Mouse (Mus musculus): ENCODE results near the gene Gstp1.
A peak's percentile ranks its signal among the peaks of the same experiment; 100 is the strongest.
"Not testable (repeated sequence)": the region's sequence is repeated elsewhere in the genome, so short reads cannot be mapped to it uniquely, and the experiment has no call there.

Gene Gstp1

DNA sequence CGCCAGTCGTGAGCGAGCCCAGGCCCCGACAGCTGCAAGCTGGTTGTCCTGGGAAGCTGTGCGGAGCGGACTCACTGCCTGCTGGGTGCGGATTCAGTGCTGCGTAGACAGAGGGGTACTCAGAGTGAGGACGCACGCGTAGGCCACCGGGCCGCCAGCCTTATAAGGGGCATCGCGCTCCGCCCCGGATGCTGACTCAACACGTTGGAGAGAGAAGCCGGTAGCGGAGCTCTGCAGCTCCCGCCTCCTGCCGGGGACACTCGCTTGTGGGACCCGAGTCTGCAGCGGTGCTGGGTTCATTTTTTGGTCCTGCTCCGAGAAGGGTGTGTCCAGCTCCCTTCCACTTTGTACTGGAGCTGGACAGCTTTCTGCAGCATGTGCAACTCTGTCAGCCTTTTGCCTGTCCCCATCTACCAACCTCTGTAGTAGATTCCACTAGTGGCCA lies at the start of gene Gstp1:
Gene Gstp1, minus strand, starts transcription at position 198 of the 445 bp plus-strand sequence.
- peak; percentile 64 for DNase-seq (ENCODE audit: low read depth, low spot score)

DNA sequence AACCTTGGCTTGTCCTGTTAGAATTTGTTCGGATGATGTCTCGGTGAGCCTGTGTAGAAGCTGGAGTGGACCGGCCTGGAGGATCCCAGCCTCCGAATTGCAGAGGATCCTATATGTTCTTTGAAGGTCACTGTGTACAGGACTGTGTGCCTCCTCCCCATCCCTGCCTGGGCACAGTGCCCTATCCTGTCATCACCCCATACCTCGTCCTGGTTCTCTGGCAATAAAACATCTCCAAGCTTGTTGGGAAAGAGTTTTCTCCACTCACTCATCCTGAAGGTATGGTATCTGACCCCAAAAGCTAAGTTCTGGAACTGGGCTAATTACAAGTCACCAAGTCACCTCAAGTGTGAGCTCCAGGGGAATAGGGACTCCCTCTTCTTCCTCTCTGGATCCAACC lies 49.3 kb upstream of the Gstp1 start:
- DNase-seq (ENCODE audit: low read depth, low spot score), result no peak

DNA sequence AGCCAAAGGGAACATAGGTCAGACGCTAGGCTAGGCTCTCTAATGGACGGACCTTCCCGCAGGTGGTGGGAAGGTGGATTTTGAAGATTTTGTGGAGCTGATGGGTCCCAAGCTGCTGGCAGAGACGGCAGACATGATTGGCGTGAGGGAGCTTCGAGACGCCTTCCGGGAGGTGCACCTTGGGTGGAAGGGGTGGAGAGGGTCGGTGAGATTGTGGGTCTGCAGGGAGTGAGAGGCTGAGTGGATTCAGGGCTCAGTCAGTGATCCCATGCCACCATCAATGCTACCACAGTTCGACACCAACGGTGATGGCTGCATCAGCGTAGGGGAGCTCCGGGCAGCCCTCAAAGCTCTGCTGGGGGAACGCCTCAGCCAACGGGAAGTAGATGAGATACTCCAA lies 48.4 kb upstream of the Gstp1 start:
- no peak for DNase-seq (ENCODE audit: low read depth, low spot score)

GRCm38 (mm10) chr19:4084984-4085383 lies 47.2 kb upstream of the Gstp1 start:
- DNase-seq (ENCODE audit: low read depth, low spot score), result no peak

DNA sequence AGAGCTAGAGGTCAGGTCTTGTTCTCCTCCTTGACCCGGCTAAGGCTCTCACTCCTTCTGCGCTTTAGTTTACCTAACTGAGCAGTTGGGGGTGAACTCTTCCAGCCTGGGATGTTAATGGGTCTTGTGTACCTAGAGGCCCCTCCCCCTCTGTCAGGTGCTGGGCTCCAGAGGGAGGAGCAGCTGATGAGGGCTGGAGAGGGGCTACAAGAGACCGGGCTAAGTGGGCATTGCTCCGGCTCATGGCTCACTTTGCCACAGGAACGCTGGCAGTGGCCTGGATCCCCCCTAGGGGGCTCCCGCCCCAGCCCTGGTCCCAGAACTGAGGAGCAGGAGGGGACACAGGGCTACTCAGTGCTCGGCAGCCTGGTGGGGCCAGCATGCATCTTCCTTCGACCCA lies 46.0 kb upstream of the Gstp1 start:
- no peak for DNase-seq (ENCODE audit: low read depth, low spot score)

GRCm38 (mm10) chr19:4083316-4083715 lies 45.5 kb upstream of the Gstp1 start:
- no peak for DNase-seq (ENCODE audit: low read depth, low spot score)

DNA sequence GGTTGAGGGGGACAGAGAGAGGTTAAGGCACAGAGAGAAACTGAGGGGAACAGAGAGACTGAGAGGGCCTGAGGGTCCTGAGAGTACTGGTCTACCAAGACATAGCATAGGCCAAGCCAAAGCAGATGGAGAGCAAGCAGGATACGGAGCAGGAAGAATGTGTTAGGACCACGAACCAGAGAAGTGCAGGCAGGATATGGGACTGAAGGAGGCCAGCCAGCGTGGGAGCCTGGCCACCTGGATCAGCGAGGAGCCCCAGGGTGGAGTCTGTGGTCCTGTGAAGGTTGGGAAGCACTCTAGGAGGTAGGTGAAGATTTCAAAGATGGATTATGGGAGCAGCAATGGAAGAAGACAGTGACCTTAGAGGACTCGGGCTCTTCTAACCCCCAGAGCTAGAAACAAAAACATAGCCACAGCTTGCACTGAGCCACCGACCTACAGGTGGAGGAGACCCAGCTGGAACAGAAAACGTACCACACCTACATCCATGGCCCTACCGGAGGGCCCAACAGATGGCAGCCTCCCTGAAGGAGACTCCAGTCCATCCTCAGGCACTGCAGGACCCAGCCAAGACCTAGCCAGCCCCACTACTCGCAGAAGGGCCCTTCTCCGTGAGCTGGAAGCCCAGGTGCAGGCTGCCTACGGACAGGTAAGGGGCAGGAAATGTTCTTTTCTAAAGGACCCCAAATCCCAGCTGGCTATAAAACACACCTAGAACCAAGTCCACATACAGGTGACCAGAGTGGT lies 44.6 kb upstream of the Gstp1 start:
- no peak for DNase-seq (ENCODE audit: low read depth, low spot score)

- DNase-seq (ENCODE audit: low read depth, low spot score), result no peak
Measured at GRCm38 (mm10) chr19:4081394-4081793, 43.6 kb upstream of the Gstp1 start, which contains the start of gene Cabp2. Gene Cabp2, plus strand, starts transcription at chr19:4081578.

- DNase-seq (ENCODE audit: low read depth, low spot score), result no peak
Measured at GRCm38 (mm10) chr19:4080511-4081009, 42.8 kb upstream of the Gstp1 start.

GRCm38 (mm10) chr19:4079594-4079993 lies 41.8 kb upstream of the Gstp1 start:
- DNase-seq (ENCODE audit: low read depth, low spot score), result no peak

DNA sequence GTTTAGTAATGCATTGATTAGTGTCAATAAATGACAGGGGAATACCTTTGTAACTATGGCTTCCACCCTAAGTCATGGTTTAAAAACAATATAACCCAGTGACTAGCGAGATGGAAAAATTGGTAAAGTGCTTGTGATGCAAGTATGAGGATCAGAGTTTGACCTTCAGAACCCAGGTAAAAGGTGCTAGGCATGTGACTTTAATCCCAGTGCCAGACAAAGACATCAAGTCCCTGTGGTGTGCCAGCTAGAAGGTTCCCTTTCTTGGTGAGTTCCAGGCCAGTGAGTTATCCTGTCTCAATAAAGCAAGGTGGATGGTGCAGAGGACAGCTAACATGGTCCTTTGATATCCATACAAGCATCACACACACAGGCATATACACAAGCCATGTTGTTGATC lies 37.7 kb upstream of the Gstp1 start:
- no peak for DNase-seq (ENCODE audit: low read depth, low spot score)

DNA sequence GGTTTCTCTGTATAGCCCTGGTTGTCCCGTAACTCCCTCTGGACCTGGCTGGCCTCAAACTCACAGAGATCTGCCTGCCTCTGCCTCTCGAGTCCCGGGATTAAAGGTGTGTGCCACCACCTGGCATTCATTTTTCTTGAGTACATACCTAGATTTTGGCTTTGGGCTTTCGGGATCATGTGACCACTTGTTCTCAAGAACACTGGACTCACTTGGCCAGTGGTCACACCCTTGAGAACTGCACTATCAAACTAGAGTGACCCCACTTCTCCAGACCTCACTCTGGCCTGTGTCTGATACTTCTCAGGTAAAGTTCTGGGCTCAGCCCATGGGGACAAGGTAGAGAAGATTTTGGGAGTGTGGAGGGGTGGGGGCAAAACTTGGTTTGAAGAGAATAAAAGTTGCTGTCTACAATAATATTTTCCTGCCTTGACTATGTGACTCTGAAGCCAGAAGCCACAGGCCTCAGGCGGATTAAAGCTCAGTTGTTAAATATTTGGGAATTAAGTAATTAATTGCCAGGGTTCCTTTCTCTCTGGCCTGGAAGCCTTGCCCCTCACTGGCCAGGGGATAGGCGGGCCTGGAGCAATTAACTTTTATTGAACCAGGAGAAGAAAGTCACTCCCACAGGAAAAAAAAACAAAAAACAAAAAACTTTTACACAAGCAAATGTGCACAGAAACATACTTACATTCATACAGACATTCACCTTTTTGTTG lies 35.1 kb upstream of the Gstp1 start:
- no peak for DNase-seq (ENCODE audit: low read depth, low spot score)

DNA sequence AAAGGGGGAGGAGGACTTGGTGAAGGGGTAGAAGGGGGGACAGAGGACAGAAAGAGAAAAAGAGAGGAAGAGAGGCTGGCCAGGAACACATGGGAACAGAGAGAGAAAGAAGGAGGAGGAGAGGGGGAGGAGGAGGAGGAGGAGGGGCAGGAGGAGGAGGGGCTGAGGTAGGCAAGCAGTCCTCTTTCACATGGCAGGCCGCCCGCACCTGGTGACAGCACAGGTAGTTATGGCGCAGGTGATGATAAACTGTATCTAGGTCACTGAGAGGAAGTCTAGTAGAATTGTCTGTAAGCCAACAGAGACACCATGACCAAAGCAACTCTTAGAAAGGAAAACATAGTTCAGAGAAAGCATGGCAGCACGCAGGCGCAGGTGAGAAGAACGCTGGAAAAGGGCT lies 33.6 kb upstream of the Gstp1 start:
- DNase-seq (ENCODE audit: low read depth, low spot score), result no peak

- DNase-seq (ENCODE audit: low read depth, low spot score), result no peak
Measured at GRCm38 (mm10) chr19:4070756-4071155, 33.0 kb upstream of the Gstp1 start.

DNA sequence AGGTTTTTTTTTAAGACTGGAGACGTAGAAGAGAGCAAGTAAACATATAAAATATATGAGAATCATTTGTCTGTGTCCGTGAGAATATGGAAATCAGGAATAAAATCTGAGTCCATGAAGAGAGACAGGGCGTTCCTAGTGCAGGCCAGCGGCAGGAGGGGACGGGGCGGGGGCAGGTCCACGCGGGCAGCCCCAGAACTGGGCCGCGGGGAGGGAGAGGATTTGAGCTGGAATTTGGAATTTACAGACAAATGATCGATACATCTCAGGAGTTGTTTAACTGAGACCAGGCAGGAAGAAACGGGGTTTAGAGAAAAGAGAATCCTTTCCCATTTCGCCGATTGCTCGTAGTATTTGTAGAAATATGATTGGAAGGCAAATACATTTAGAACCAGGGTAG lies 32.5 kb upstream of the Gstp1 start:
- no peak for DNase-seq (ENCODE audit: low read depth, low spot score)

DNA sequence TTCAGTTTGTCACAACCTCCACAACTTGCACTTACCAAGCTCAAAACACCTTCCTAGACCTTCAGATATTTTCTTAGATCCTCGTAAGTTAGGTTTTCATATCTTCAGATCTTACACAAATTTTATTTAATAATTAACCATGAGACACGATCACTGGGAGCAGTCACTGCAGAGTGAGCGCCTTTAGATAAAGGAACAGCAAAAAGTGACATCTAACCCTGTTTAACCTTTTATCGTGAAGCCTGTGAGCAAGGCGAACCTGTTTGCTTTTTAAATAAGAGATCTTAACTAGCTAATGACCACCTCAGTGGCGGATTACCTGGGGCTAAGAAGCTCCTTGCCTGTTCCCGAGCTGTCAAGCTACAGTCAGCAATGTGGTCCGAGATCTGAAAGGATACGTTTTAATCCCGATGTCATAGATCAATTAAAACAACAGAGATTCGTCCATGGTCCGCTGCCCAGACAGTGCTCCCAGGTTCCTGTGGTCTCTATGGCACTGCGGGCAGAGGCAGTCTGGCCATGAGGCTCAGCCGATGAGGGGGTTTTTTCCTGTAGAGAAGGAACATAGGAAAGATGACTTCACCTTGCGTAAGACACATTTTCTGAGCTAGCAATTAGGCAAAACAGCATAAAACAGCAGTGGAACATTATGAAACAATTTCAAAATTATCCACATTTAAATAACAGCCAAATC lies 31.1 kb upstream of the Gstp1 start:
- DNase-seq (ENCODE audit: low read depth, low spot score), result no peak

GRCm38 (mm10) chr19:4068242-4068641 lies 30.5 kb upstream of the Gstp1 start:
- not testable (repeated sequence) for DNase-seq (ENCODE audit: low read depth, low spot score)

DNA sequence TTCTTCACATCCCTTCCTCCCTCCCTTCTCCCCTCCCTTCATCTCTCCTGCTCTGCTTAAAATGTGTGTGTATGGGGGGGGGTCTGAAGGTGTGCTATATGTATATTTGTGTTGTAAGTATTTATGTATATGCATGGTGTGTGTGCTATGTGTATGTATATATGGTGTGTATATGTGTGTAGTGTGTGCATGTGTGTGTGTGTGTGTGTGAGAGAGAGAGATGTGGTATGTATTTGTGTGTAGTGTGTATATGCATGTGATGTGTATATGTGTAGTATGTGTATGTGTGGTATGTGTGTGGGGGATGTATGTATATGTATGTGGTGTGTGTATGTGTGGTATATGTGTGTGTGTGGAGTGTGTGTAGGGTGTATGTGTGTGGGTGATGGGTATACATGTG lies 29.1 kb upstream of the Gstp1 start:
- DNase-seq (ENCODE audit: low read depth, low spot score), result no peak

GRCm38 (mm10) chr19:4066280-4066679 lies 28.5 kb upstream of the Gstp1 start:
- no peak for DNase-seq (ENCODE audit: low read depth, low spot score)

GRCm38 (mm10) chr19:4064501-4064900 lies 26.7 kb upstream of the Gstp1 start:
- DNase-seq (ENCODE audit: low read depth, low spot score), result not testable (repeated sequence)

DNA sequence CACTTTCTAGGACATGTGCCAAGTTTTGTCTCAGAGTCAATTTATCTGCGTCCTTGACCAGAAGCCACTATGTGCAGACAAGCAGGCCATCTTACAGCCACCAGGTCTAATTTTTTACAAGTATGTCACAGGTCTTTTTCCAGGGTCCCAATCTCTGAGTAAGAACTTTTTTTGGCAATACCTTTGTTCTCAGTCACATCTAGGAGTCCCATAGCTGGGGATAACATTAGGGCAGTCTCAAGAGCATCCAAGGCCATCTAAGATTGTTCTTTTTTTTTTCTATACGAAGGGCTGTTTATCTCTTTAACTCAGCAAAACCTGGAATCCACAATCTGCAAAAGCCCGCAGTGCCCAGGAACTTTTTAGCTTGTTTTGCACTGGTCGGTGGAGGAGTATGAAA lies 25.6 kb upstream of the Gstp1 start:
- DNase-seq (ENCODE audit: low read depth, low spot score), result not testable (repeated sequence)

DNA sequence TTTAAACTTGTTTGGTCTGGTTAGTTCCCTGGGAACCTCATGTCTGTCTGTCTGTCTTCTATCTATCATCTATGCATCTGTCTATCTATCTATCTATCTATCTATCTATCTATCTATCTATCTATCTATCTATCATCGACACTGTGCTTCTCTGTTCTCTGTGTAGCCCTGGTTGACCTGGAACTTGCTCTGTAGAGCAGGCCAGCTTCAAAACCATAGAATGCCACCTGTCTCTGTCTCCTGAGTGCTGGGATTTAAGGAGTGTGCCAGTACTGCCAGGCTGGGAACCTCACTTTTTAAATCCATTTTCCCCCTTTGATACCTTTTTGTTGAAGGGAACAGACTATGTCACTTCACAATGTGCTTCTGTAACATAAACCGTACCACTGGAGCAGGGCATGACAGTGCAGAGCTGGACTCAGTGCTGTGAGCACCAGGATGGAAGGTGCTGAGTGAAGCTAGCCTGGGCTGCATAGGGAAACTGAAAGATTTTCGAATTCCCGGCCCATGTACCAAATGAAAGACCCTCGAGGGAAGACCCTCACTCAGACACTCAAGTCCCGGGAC lies 23.2 kb upstream of the Gstp1 start:
- no peak for DNase-seq (ENCODE audit: low read depth, low spot score)

All from retina, adult 2 months (tissue).